Mouse (Mus musculus) heart, adult 2 months (tissue): ENCODE data around the gene Mavs.

Experiments
- CTCF ChIP-seq: fragments of 200-600 bp; IDR thresholded peaks from 2 replicates; pipeline ENCODE4 v1.8.1; 2022; ENCODE audit warnings: antibody characterized with exemption, mild to moderate bottlenecking, moderate library complexity
- EP300 ChIP-seq: fragments of 200-500 bp; IDR thresholded peaks from 2 replicates; pipeline ENCODE4 v1.6.1; 2011; ENCODE audit warnings: low read depth, low read length, control low read depth; ENCODE audit not compliant: insufficient read depth
- POLR2A ChIP-seq: fragments of 200-500 bp; IDR thresholded peaks from 2 replicates; pipeline ENCODE4 v1.6.1; 2011; ENCODE audit warnings: mild to moderate bottlenecking, low read depth, low read length, control low read depth; ENCODE audit not compliant: insufficient read depth

- TF ChIP-seq CTCF (no peak), POLR2A (no peak), EP300 (no peak)
Observed at GRCm38 (mm10) chr2:131296746-131297261, 62.9 kb downstream of the Mavs start.
